Mouse (Mus musculus) cerebellum, adult 2 months (tissue): ENCODE data around the gene Nup153.

ENCODE experiments used
- CTCF ChIP-seq: fragments of 200-500 bp; IDR thresholded peaks from 2 replicates; pipeline ENCODE4 v1.5.1; 2011; ENCODE audit warnings: low read depth, mild to moderate bottlenecking, control low read depth, low read length, moderate library complexity, borderline replicate concordance; ENCODE audit not compliant: insufficient read depth
- POLR2A ChIP-seq: fragments of 200-500 bp; IDR thresholded peaks from 2 replicates; pipeline ENCODE4 v1.6.1; 2011; ENCODE audit warnings: low read length, control low read depth, borderline replicate concordance; ENCODE audit not compliant: insufficient read depth

DNA sequence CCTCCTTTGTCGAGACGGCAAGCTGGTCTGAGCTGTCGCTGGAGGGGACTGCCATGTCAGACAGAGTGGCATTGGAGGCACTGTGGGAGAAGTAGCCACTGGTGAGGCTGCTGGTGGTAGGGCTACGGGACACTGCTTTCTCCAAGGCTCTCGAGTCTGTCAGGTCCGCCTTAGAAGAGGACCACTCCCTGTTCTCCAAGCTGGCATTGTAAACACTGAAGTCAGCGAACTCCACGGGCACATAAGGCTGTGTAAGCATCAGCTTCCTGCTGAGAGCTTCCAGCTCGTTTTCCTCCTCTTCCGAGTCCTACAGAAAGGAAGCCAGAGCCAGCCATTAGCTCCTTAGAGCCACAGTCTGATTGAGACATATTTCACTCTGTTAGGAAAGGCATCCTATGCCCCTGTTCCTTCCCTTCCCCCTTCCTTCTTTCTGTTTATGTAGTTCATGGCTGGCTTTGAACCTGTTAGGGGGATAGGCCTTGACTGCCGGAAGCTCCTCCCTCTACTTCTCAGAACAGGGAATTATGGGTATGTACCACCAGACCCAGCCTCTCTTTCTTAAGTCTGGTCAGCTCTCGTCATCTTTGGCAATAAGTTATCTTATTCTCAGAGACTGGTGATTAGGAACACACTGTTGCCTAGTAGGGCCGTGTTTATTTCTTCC, 25.0 kb upstream of the Nup153 start:
- TF ChIP-seq CTCF (no peak), POLR2A (no peak)
